Mouse (Mus musculus) right cerebral cortex, postnatal 10 days (tissue): ENCODE results near the gene Mtx2.

ENCODE experiments used
- DNase-seq, 2 experiments: peaks; one replicate each; pipeline ENCODE4 v3.0.0; 2021; ENCODE audit warnings: low spot score in 2 of 2

Gene Mtx2

DNA sequence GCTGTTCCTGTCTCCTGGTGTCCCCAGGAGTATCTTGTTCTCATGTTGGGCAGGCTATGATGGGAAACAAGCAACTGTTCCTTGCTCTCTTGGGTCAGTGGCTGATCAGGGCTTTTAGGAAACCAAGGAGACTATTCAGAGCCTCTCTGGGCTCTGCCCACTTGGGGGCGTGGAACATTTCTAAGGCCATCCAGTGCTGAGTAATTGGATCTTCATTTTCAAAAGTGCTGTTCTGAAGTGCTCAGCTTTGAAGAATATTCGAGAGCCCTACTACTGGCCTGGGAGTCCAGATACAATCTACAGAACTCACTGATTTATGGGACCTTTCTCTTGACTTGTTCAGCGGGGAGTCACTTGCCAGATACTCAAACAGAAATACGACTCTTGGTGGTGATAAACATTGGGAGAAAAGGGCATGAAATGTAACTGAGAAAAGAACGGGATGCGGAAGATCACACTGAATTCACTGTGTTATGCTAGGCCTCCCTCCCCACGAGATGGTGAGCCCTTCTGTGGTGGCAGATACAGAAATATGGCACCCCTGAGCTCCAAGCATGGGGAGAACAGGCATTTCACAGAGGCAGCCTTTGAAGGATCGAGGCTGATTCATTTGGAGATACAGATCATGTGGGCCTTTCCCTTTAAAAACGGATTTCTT is 92.4 kb downstream of the Mtx2 start:
- DNase-seq: no peak

DNA sequence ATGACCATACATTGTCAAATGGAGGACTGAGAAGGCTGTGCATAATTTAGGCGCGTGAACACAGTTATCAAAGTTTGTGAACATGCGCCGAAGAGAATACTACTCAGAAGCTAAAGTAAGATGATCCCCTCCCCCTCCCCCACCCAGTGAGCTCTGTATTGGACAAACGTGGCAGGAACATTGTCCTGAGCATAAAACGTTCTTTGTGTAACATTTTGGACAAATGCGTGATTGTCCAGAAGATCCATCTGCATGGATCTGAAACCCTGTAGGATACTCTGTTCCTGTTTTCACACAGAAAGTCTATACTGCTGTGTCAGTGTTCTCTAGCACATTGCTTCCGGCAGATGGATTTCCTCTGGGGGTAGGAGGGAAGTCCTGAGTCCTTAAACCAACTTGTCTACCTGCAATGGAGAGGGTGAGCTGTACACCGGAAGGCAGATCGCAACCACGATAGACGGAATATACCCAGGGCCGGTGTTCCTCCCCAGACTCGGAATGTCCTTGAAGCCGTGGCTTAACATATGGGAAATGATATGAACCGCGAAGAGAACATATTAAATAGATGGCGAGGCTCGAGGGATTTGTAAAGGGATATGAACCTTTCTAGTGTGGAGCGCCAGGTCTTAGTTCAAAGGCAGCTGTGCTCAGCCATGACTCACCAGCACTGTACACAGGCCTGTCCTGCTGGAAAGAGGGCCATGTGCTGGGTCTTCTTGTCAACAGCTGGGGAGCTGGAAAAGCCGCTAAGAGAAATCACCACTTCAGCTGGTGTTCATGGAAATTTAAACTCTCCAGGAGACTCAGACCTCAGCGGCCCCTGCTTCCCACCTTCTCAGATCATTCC is 100.6 kb downstream of the Mtx2 start:
- no peak for DNase-seq
